Mouse (Mus musculus): ENCODE measurements at regions not wholly inside any gene's neighbourhood (a gene's known extent, or its start where the extent isn't known, plus 50 kb on each side); places are given as distances from the start of the nearest gene placed in this dataset.

DNA sequence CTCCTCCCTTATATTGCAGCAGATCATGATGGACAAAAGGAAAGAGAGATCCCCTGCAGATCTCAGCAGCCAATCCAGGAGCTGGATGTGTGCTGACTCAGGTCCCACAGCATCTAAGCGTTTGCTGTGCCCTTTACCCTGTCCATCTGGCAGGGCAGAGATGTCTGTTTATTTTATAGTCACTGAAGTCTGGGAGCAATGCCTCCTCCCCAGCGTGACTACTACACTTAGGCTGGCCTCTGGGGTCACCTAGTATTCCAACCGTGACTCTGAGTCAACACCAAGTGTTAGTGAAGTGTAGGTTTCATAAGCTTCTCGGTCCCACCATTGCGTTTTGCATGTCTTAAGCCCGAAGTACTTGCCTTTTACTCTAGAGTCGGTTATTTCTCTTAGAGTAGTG is 155.3 kb upstream of the Gmds start:
- Histone ChIP-seq H3K9me3 (replicated peaks) (no peaks in the 10 kb centered on the region), H3K4me2 (no peak overlapping the region), H3K27me3 (replicated peaks) (peaks cover 10% of the 10 kb centered on the region; the same call in 1 of the 2 replicates), H3K27ac (ENCODE audit: poor library complexity, severe bottlenecking) (no peak overlapping the region), H3K4me1 (replicated peaks) (peaks cover 17% of the 10 kb centered on the region), H3K9ac (no peak overlapping the region), H3K4me3 (no peak overlapping the region), H3K36me3 (no peaks in the 10 kb centered on the region)
- no peak for ATAC-seq (ENCODE audit: insufficient number of reproducible peaks, low FRiP score)
- WGBS: 69% methylated on average over 7 of the region's 7 CpGs

DNA sequence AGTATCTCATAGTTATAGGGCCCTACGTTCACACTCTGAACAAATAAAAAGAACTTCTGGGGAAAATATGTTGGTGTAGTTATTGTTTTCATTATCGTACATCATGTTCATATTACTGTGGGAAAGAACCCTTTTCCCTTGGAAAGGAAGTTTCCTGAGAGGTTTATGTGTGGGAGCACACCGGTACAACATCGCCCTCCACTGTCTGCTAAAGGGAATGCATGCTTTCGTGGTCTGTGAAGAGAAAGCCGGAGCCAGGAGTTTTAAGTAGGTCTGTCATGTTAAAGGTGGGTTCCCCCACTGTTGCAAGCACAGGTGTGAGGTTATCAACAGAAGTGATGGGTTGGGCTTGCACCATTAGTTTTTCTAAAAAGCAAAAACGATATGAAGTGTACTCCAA is 154.8 kb upstream of the Gmds start:
- no peak overlapping the region for H3K4me2 ChIP-seq
- H3K9ac ChIP-seq: no peak overlapping the region
- H3K27ac ChIP-seq (ENCODE audit: poor library complexity, severe bottlenecking): no peak overlapping the region
- 23% methylated on average over 7 of the region's 7 CpGs for WGBS
- no peaks in the 10 kb centered on the region for H3K36me3 ChIP-seq
- peaks cover 10% of the 10 kb centered on the region; the same call in 1 of the 2 replicates for H3K27me3 ChIP-seq (replicated peaks)
- peaks cover 13% of the 10 kb centered on the region for H3K4me1 ChIP-seq (replicated peaks)
- no peak overlapping the region for H3K4me3 ChIP-seq
- ATAC-seq (ENCODE audit: insufficient number of reproducible peaks, low FRiP score): no peak
- H3K9me3 ChIP-seq (replicated peaks): no peaks in the 10 kb centered on the region

DNA sequence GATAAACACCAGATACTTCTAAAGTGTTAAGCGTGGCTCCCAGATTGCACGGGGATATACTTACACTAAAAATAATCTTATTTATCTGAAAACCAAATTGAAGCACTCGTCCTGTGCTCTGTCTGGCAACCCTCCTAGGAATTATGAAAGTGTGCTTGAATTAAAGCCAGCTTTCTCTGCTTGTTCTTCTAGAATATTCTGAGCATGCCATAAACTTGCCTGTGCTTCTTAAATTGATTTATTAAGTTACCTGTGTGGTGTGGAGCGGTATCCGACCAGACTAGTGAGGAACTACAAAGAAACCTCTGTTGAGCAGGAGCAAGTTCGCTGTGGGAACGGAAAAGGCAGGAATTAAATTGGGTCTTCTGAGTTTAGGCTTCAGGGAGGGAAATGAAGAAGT is 154.0 kb upstream of the Gmds start:
- ATAC-seq (ENCODE audit: insufficient number of reproducible peaks, low FRiP score): no peak
- peaks cover 10% of the 10 kb centered on the region; the same call in 1 of the 2 replicates for H3K27me3 ChIP-seq (replicated peaks)
- 54% methylated on average over 7 of the region's 7 CpGs for WGBS

DNA sequence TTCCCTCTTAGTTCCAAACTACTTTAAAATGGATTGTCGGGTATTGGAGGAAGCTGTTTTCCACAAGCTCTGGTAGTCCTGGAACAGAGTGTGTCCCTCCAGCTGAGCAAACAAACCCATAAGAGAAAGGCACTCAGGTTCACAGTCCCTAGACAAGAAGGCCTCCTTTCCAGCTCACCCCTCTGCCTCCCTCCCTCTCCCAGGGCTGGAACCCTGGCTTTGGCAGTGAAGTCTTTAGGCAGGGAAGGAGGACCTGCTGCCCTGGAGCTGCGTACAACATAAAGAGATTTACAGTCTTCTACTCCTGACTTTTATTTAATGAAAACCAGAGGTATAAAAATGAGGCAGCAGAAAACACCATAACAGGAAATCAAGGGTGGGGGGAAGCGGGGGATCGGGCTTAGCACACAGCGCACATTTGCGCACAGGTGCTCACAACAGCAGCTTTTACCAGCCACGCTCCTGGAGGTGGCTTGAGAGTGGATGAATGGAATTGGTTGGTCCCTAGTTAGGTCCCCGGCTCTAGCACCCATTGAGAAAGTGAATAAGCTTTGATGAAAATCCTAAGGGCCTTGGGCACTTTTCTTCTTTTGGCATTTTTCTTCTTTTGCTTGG is 143.0 kb upstream of the Gmds start:
- Histone ChIP-seq H3K4me2 (no peak overlapping the region), H3K27me3 (replicated peaks) (no peaks in the 10 kb centered on the region; the same call in 1 of the 2 replicates), H3K36me3 (no peaks in the 10 kb centered on the region), H3K4me3 (no peak overlapping the region), H3K4me1 (replicated peaks) (peaks cover 3% of the 10 kb centered on the region; the same call in 1 of the 2 replicates), H3K9me3 (replicated peaks) (no peaks in the 10 kb centered on the region), H3K27ac (ENCODE audit: poor library complexity, severe bottlenecking) (no peak overlapping the region), H3K9ac (no peak overlapping the region)
- ATAC-seq (ENCODE audit: insufficient number of reproducible peaks, low FRiP score): no peak
- 83% methylated on average over 8 of the region's 8 CpGs for WGBS

More for the DNA sequence above, 154.0 kb upstream of the Gmds start:
- H3K4me1 ChIP-seq (replicated peaks): 0 out of 2 replicates have a peak, but pooled peaks cover 9% of the 10 kb centered on the region
- H3K36me3 ChIP-seq: no peaks in the 10 kb centered on the region
- H3K4me2 ChIP-seq: no peak overlapping the region
- H3K27ac ChIP-seq (ENCODE audit: poor library complexity, severe bottlenecking): no peak overlapping the region
- no peaks in the 10 kb centered on the region for H3K9me3 ChIP-seq (replicated peaks)
- no peak overlapping the region for H3K4me3 ChIP-seq
- H3K9ac ChIP-seq: no peak overlapping the region

DNA sequence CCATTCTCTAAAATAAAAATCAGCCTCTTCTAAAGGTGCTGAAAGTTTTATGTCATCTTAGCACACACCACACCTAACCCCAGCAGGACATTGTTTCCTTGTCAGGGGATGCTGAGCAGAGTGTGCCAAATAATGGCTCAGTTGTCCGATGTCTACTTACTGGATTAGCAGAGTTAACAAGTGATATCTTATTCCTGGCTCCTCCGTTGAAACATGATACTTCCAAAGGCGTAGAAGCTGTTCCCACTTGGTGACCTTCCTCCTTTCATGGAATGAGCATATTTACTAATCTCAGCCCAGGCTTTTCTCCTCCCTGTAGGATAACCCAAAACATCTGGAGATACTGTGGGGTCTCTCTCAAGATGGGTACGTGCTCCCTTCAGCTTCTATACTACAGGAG is 141.5 kb upstream of the Gmds start:
- Histone ChIP-seq H3K4me2 (no peak overlapping the region), H3K27ac (ENCODE audit: poor library complexity, severe bottlenecking) (no peak overlapping the region), H3K36me3 (no peaks in the 10 kb centered on the region), H3K27me3 (replicated peaks) (no peaks in the 10 kb centered on the region; the same call in 1 of the 2 replicates), H3K4me1 (replicated peaks) (peaks cover 3% of the 10 kb centered on the region; the same call in 1 of the 2 replicates), H3K4me3 (no peak overlapping the region), H3K9me3 (replicated peaks) (no peaks in the 10 kb centered on the region), H3K9ac (no peak overlapping the region)
- ATAC-seq (ENCODE audit: insufficient number of reproducible peaks, low FRiP score): no peak
- 23% methylated on average over 4 of the region's 4 CpGs for WGBS

DNA sequence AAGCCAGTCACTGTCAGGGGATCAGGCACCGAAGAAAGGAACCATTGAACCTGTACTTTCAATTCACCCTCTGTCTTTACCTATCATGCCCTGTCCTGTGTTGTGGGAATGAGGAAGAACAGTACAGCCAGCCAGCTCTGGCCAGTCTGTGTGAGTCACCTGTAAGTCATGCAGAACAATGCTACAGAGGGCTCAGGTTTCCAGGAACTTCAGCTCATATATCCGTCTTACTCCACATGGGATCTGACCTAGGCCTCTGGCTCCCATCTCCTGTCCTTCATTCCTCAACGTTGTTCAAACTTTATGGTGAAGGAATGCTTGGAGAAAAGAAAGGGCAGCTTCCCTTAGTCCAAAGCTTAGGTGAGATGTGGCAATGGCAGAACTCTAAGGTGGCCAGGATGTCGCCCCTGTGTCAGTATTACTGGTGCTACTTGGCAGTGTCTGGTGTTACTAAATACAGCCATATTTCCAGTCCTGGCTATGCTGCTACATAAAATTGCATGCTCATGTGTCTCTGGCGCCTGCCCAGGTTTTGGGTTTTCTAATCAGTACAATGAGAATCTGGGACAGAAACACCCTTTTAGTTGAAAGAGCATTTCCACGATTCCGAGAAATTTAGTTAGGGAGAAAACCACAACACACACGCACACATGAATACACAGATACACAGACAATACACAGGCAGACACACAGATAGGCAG is 140.7 kb upstream of the Gmds start:
- Histone ChIP-seq H3K36me3 (no peaks in the 10 kb centered on the region), H3K9me3 (replicated peaks) (no peaks in the 10 kb centered on the region), H3K4me3 (no peak overlapping the region), H3K27ac (ENCODE audit: poor library complexity, severe bottlenecking) (no peak overlapping the region), H3K9ac (no peak overlapping the region), H3K4me1 (replicated peaks) (peaks cover 3% of the 10 kb centered on the region; the same call in 1 of the 2 replicates), H3K4me2 (no peak overlapping the region), H3K27me3 (replicated peaks) (no peaks in the 10 kb centered on the region; the same call in 1 of the 2 replicates)
- 70% methylated on average over 8 of the region's 8 CpGs for WGBS
- ATAC-seq (ENCODE audit: insufficient number of reproducible peaks, low FRiP score): no peak

DNA sequence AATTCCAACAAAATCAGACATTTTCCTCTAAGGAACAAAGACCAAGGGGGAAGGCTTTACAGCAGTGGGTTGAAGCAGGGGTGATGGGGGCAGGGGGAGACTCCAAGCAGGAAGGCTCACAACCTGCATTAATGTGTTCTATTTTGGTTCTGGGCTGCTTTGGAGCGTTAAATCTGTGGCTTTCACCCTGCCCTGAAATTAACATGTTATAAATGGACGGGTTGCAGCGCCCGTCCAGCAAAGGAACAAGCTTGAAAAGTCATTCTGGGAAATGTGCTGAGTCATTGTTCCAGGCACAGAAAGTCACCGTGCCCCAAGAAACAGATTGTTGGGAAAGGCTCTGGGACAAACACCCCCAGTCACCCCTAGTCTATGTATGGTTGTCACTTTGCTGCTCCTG is 127.2 kb upstream of the Gmds start:
- Histone ChIP-seq H3K27ac (ENCODE audit: poor library complexity, severe bottlenecking) (no peak overlapping the region), H3K27me3 (replicated peaks) (0 out of 2 replicates have a peak, but pooled peaks cover 3% of the 10 kb centered on the region), H3K36me3 (no peaks in the 10 kb centered on the region), H3K4me3 (no peak overlapping the region), H3K9me3 (replicated peaks) (no peaks in the 10 kb centered on the region), H3K4me2 (no peak overlapping the region), H3K9ac (no peak overlapping the region), H3K4me1 (replicated peaks) (0 out of 2 replicates have a peak, but pooled peaks cover 3% of the 10 kb centered on the region)
- no peak for ATAC-seq (ENCODE audit: insufficient number of reproducible peaks, low FRiP score)
- 34% methylated on average over 5 of the region's 5 CpGs for WGBS

DNA sequence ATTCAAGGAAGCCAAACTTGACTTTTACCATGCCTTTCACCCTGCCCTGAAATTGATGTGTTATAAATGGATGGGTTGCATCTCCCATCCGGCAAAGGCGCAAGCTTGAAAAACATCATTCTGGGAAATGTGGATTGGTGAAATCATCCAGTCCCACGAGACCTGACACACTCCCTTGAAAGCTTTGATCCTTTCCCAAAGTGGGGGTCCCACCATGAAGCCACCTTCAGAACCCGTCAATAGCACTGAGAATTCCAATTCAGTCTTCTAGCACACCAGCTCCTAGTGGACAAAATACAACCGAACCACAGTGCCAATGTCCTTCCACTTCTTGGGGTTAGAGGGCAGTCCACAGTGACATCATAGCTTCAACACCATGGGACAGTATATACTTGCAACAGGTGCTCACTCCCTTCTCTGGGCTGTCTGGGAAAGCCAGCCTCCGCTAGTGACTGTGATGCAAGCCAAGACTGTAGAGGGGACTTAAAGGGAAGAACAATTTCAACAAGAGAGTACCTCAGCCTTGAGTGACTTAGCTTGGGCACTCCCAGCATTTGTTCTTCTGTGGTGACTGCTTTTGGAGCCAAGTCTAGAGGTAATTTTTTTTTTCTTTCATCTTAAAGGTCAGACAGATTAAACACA is 126.6 kb upstream of the Gmds start:
- no peak for ATAC-seq (ENCODE audit: insufficient number of reproducible peaks, low FRiP score)
- H3K4me3 ChIP-seq: no peak overlapping the region
- WGBS: 84% methylated on average over 6 of the region's 6 CpGs
- no peak overlapping the region for H3K9ac ChIP-seq
- 0 out of 2 replicates have a peak, but pooled peaks cover 3% of the 10 kb centered on the region for H3K4me1 ChIP-seq (replicated peaks)
- H3K4me2 ChIP-seq: no peak overlapping the region
- no peaks in the 10 kb centered on the region for H3K36me3 ChIP-seq
- H3K27me3 ChIP-seq (replicated peaks): 0 out of 2 replicates have a peak, but pooled peaks cover 3% of the 10 kb centered on the region
- H3K9me3 ChIP-seq (replicated peaks): no peaks in the 10 kb centered on the region
- H3K27ac ChIP-seq (ENCODE audit: poor library complexity, severe bottlenecking): no peak overlapping the region

DNA sequence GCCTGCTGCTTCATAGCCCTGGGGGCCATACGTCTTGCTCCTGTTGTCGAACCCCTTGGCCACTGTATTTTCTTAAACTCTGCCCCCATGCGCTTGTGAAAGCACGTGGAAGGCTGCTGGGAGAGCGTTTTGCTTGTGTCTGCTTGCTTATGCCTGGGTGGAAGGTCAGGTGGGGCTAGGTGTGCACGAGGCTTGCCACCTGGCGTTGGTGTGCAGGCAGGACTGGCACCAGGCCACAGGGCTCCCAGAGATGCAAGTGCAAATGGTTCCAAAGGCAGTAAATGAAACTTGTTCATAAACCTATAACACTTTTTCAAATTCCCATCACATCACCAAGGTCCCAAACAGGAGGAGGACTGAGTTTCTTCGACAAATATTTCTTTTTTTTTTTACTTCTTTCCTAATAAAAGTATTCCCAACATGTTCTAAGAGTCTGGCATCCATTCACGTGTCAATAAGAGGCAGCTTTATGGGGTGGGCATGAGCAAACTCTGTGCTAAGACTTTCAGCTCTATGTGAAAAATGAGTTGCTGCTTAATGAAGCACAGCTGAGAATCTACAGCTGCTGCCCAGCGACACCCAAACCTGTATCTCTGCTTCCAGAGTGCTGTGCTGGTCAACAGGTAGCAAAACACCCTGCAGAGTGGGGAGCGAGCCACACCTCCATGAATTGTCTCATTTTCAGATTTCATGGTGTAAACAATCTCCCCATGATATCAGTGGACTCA is 116.0 kb upstream of the Gmds start:
- Histone ChIP-seq H3K4me1 (replicated peaks) (0 out of 2 replicates have a peak, but pooled peaks cover 5% of the 10 kb centered on the region), H3K4me3 (no peak overlapping the region), H3K9ac (no peak overlapping the region), H3K27me3 (replicated peaks) (no peaks in the 10 kb centered on the region), H3K9me3 (replicated peaks) (no peaks in the 10 kb centered on the region), H3K4me2 (no peak overlapping the region), H3K36me3 (no peaks in the 10 kb centered on the region), H3K27ac (ENCODE audit: poor library complexity, severe bottlenecking) (no peak overlapping the region)
- no peak for ATAC-seq (ENCODE audit: insufficient number of reproducible peaks, low FRiP score)
- WGBS: 74% methylated on average over 11 of the region's 11 CpGs

DNA sequence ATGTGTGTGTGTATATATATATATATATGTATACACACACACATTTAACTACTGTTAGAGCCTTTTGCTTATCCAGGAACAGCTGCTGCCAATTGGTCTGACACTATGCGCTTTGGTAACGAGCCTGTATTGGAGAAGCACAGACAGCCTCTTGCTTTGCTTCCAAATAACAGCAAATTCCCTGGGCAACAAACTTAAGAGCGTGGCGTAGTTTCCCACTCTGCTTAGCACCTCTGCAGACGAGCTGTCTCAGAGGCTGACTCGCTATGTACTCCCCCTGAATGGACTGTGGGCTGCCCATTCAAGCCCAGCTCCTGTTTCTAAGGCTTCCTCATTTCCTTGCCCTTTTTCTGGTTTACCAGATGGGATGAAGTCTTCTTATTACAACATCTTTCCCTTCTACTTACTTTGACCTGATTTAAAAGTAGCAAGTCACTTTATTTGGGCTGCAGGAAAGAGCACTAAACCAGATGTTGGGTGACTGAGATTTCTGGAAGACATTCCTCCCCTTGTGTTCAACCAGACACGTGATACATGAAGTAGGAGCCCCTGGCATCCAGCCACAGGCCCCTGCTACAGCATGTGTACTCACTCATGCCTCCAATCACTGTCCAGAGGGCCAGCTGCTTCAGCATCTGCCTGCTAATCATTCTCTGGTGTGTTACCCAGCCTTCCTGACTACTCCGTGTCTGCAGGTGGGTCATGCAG is 111.3 kb upstream of the Gmds start:
- WGBS: 62% methylated on average over 8 of the region's 8 CpGs
- H3K9me3 ChIP-seq (replicated peaks): no peaks in the 10 kb centered on the region
- H3K4me3 ChIP-seq: no peak overlapping the region
- ATAC-seq (ENCODE audit: insufficient number of reproducible peaks, low FRiP score): no peak
- H3K4me2 ChIP-seq: no peak overlapping the region
- H3K9ac ChIP-seq: no peak overlapping the region
- H3K27me3 ChIP-seq (replicated peaks): no peaks in the 10 kb centered on the region
- 0 out of 2 replicates have a peak, but pooled peaks cover 5% of the 10 kb centered on the region for H3K4me1 ChIP-seq (replicated peaks)
- no peak overlapping the region for H3K27ac ChIP-seq (ENCODE audit: poor library complexity, severe bottlenecking)
- no peaks in the 10 kb centered on the region for H3K36me3 ChIP-seq

Data from heart, embryonic 12.5 days (tissue).